Mouse (Mus musculus) heart, embryonic 10.5 days (tissue): ENCODE measurements around the gene Pde8b. TPM values are rescaled to one million over a fixed set of nuclear protein-coding genes. Genes with fewer than 3 reads are reported as not detected.
A peak's percentile ranks its signal among the peaks of the same experiment; 100 is the strongest.

Source experiments
- DNase-seq: peaks from one replicate; pipeline ENCODE4 v3.0.0-alpha.2; 2017; ENCODE audit warnings: low spot score
- H3K27ac ChIP-seq: fragments of 300-500 bp; sonication (generic); 2 replicates; pipeline ENCODE4 v1.5.1; 2016; ENCODE audit warnings: mild to moderate bottlenecking
- H3K27me3 ChIP-seq: fragments of 300-500 bp; sonication (generic); 2 replicates; pipeline ENCODE4 v1.6.1; 2016; ENCODE audit warnings: mild to moderate bottlenecking; ENCODE audit not compliant: poor library complexity, insufficient read depth, severe bottlenecking
- H3K36me3 ChIP-seq: fragments of 300-500 bp; sonication (generic); 2 replicates; pipeline ENCODE4 v1.6.1; 2016; ENCODE audit warnings: mild to moderate bottlenecking, moderate library complexity
- H3K4me1 ChIP-seq: fragments of 300-500 bp; sonication (generic); 2 replicates; pipeline ENCODE4 v1.6.1; 2016; ENCODE audit warnings: mild to moderate bottlenecking
- H3K4me3 ChIP-seq: fragments of 300-500 bp; sonication (generic); 2 replicates; pipeline ENCODE4 v1.5.1; 2016; ENCODE audit warnings: mild to moderate bottlenecking, moderate library complexity
- H3K9me3 ChIP-seq: fragments of 300-500 bp; sonication (generic); 2 replicates; pipeline ENCODE4 v1.6.1; 2016; ENCODE audit warnings: mild to moderate bottlenecking, moderate library complexity
- WGBS: fragments of 180-500 bp; shearing (Covaris S2); methylation state at CpG from one replicate; pipeline ENCODE4 v1.1.7; 2016; 5-methylcytosine and 5-hydroxymethylcytosine counted together
- polyA plus RNA-seq: library from polyadenylated mRNA; unstranded; fragments of >200 nt; fragmentation: Nextera tagmentation; extraction: Ambion mirVana; gene quantifications from 2 replicates; pipeline ENCODE4 v1.2.1, GENCODE M21; 2016

Pde8b gene
- 0.63 and 0.93 TPM in 2 replicates for polyA plus RNA-seq

- Histone ChIP-seq H3K27me3 (peaks cover 50% of the 10 kb centered on the region), H3K4me3 (peak within 1 kb of the TSS; percentile 57), H3K27ac (no peak within 1 kb of the TSS), H3K4me1 (peaks cover 7% of the 10 kb centered on the region), H3K36me3 (no peaks in the 10 kb centered on the region), H3K9me3 (no peaks in the 10 kb centered on the region)
- 4% methylated on average over 37 of the region's 37 CpGs for WGBS
- no peak for DNase-seq
Measured at GRCm38 (mm10) chr13:95249511-95250456, at the start of gene Pde8b. TSS of gene Pde8b (minus strand) at chr13:95250336.

DNA sequence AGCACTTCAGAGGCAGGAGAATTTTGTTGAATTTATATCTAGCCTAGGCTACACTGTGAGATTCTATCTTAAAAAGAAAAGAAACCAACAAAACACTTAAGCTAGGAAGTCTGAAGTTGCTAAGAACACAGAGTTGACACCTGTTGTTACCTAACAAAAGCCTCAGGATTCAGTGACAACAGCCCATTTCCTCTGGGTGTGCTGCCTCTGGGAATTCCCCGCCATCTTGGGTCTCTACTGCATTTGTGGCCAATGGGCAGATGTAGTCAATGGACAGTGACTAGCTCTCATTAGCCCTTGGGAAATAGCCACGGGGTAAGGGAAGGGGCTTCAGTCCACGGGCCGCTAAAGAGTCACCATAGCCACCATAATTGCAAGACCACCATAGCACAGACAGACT is 41.8 kb upstream of the Pde8b start:
- WGBS, result 77% methylated on average over 4 of the region's 4 CpGs
- DNase-seq, result no peak

DNA sequence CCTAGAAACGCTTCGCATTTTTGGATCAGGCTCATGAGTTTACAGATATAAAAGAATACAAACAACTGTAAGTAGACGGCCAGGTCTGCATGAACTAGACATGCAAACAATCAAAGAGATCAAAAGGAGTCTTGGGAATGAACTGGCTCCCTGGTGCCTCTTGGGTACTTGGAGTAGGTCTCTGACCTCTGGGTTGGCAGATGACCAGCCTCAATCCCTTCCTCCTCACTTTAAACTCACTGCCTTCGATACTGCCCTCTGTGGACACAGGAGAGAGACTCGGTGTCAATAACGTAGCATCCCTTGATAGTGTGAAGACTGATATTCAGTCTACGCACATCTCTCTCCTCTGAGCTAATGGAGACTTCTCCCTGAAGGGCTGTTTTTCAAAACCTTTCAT is 37.9 kb upstream of the Pde8b start:
- no peak for DNase-seq
- 76% methylated on average over 7 of the region's 7 CpGs for WGBS
- Histone ChIP-seq H3K4me1 (no peaks in the 10 kb centered on the region), H3K27ac (no peak overlapping the region), H3K9me3 (no peaks in the 10 kb centered on the region), H3K36me3 (no peaks in the 10 kb centered on the region), H3K4me3 (no peak overlapping the region), H3K27me3 (no peaks in the 10 kb centered on the region)

More for the DNA sequence above, 41.8 kb upstream of the Pde8b start:
- Histone ChIP-seq H3K36me3 (no peaks in the 10 kb centered on the region), H3K4me1 (no peaks in the 10 kb centered on the region), H3K27me3 (no peaks in the 10 kb centered on the region), H3K9me3 (no peaks in the 10 kb centered on the region), H3K4me3 (no peak overlapping the region), H3K27ac (no peak overlapping the region)

- H3K36me3 ChIP-seq, result no peaks in the 10 kb centered on the region
- no peaks in the 10 kb centered on the region for H3K27me3 ChIP-seq
- H3K4me3 ChIP-seq, result no peak overlapping the region
- no peaks in the 10 kb centered on the region for H3K9me3 ChIP-seq
- no peaks in the 10 kb centered on the region for H3K4me1 ChIP-seq
- DNase-seq, result peak; percentile 82
- 9% methylated on average over 7 of the region's 7 CpGs for WGBS
- H3K27ac ChIP-seq, result no peak overlapping the region
Measured at GRCm38 (mm10) chr13:95286989-95287388, 36.9 kb upstream of the Pde8b start.

- Histone ChIP-seq H3K27me3 (no peaks in the 10 kb centered on the region), H3K9me3 (no peaks in the 10 kb centered on the region), H3K4me1 (0 out of 2 replicates have a peak, but pooled peaks cover 4% of the 10 kb centered on the region), H3K4me3 (no peak overlapping the region), H3K36me3 (no peaks in the 10 kb centered on the region), H3K27ac (no peak overlapping the region)
- WGBS, result 42% methylated on average over 6 of the region's 7 CpGs
- DNase-seq, result no peak
Measured at GRCm38 (mm10) chr13:95281740-95282673, 31.9 kb upstream of the Pde8b start.

GRCm38 (mm10) chr13:95278426-95279025 is 28.4 kb upstream of the Pde8b start:
- no peaks in the 10 kb centered on the region for H3K9me3 ChIP-seq
- H3K27me3 ChIP-seq, result no peaks in the 10 kb centered on the region
- H3K36me3 ChIP-seq, result no peaks in the 10 kb centered on the region
- WGBS, result 81% methylated on average over 4 of the region's 4 CpGs
- DNase-seq, result no peak
- H3K27ac ChIP-seq, result no peak overlapping the region
- peaks cover 8% of the 10 kb centered on the region; the same call in 1 of the 2 replicates for H3K4me1 ChIP-seq
- no peak overlapping the region for H3K4me3 ChIP-seq

- WGBS, result 61% methylated on average over 5 of the region's 5 CpGs
Measured at GRCm38 (mm10) chr13:95264691-95265090, 14.6 kb upstream of the Pde8b start.

DNA sequence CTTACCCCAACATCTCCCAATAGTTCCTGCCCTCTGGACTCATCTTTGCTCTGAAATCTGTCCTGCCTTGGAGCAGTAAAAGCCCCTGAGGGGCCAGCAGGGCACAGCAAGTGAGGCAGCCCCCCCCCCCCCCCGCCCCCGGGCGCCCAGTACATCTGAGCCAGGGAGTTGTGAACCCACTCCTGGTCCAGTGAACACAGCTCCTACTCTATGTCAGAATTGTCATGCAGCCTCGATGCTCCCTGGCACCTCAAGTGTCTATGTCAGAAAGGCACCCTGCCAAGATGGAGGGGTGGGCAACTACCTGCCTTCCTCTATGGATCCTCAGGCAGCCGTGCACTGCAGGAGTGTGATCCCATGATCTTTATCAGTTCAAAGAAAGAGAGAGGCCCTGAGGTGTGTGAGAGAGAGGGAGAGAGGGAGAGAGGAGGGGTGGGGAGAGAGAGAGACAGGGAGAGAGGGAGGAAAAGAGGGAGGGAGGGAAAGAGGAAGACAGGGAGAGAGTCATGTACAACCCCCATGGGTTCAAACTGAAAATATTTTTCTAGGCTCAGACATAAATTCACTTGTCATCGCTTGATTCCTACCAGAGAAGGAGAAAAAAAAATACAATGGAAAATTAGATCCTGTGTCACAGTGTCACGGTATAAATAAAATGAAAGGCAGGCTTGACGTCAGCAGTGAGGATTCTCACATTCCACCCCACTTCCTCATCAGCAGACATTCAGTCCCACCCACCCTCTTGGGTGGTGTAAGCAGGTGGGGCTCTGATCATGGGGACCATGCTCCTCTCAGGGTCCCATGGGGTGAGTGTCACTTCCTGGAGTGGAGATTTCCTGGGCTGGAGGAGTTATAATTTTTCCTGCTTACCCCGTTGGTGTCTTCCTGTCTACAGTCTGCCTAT is 11.0 kb upstream of the Pde8b start:
- 54% methylated on average over 8 of the region's 9 CpGs for WGBS
- Histone ChIP-seq H3K27me3 (peaks cover 12% of the 10 kb centered on the region; the same call in 1 of the 2 replicates), H3K4me1 (peaks cover 10% of the 10 kb centered on the region), H3K36me3 (no peaks in the 10 kb centered on the region), H3K4me3 (no peak overlapping the region), H3K27ac (no peak overlapping the region), H3K9me3 (no peaks in the 10 kb centered on the region)
- no peak for DNase-seq

More at GRCm38 (mm10) chr13:95264691-95265090, 14.6 kb upstream of the Pde8b start:
- no peak for DNase-seq
- Histone ChIP-seq H3K27me3 (peaks cover 6% of the 10 kb centered on the region; the same call in 1 of the 2 replicates), H3K36me3 (no peaks in the 10 kb centered on the region), H3K4me3 (no peak overlapping the region), H3K4me1 (peaks cover 10% of the 10 kb centered on the region), H3K27ac (no peak overlapping the region), H3K9me3 (no peaks in the 10 kb centered on the region)

- peaks cover 8% of the 10 kb centered on the region; the same call in 1 of the 2 replicates for H3K27me3 ChIP-seq
- 13% methylated on average over 1 of the region's 1 CpGs for WGBS
- no peak overlapping the region for H3K27ac ChIP-seq
- no peaks in the 10 kb centered on the region for H3K36me3 ChIP-seq
- DNase-seq, result no peak
- peaks cover 10% of the 10 kb centered on the region for H3K4me1 ChIP-seq
- no peaks in the 10 kb centered on the region for H3K9me3 ChIP-seq
- no peak overlapping the region for H3K4me3 ChIP-seq
Measured at GRCm38 (mm10) chr13:95260391-95260790, 10.3 kb upstream of the Pde8b start.

DNA sequence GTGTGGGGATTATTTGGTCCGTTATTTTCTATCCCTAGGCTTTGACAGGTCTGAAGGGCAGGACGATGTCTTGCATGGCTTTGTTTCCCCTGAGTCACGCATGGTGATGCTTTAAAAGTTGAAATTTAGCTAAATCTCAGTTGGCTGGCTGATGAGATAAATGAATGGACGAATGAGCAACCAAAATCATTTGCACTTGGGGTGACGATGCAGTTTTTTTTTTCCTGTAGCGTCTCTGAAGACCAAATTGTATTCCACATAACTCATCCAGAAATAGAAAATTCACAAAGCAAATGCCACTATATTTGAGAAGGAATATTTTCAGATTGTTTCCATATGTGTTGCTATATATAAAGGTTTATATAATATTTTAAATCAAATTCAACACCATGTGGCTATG is 6.9 kb upstream of the Pde8b start:
- H3K4me1 ChIP-seq, result peaks cover 10% of the 10 kb centered on the region
- no peaks in the 10 kb centered on the region for H3K36me3 ChIP-seq
- 79% methylated on average over 6 of the region's 6 CpGs for whole genome bisulfite sequencing
- H3K9me3 ChIP-seq, result no peaks in the 10 kb centered on the region
- H3K4me3 ChIP-seq, result no peak overlapping the region
- DNase-seq, result no peak
- peaks cover 12% of the 10 kb centered on the region for H3K27me3 ChIP-seq
- H3K27ac ChIP-seq, result no peak overlapping the region

DNA sequence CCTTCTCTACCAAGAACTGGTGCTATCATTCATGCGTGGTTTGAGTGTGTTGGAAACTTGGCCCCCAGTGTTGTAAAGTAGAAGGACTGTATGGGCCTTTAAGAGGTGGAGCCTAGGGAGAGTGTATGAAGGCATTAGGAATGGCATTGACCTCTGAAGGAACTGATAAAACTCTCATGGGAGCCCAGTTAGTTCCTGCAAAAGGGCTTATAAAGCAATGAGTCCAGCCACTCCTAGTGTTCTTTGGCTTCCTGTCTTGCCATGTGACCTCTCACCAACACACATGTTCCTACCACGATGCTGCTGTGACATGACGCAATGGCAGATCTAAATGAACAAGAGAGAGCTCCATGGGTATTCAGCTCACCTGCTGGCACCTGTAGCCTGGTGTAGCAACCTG is 4.9 kb upstream of the Pde8b start:
- WGBS, result 75% methylated on average over 3 of the region's 3 CpGs
- no peak overlapping the region for H3K4me3 ChIP-seq
- peaks cover 32% of the 10 kb centered on the region for H3K27me3 ChIP-seq
- no peak for DNase-seq
- H3K4me1 ChIP-seq, result peaks cover 2% of the 10 kb centered on the region
- no peaks in the 10 kb centered on the region for H3K36me3 ChIP-seq
- no peaks in the 10 kb centered on the region for H3K9me3 ChIP-seq
- H3K27ac ChIP-seq, result no peak overlapping the region

DNA sequence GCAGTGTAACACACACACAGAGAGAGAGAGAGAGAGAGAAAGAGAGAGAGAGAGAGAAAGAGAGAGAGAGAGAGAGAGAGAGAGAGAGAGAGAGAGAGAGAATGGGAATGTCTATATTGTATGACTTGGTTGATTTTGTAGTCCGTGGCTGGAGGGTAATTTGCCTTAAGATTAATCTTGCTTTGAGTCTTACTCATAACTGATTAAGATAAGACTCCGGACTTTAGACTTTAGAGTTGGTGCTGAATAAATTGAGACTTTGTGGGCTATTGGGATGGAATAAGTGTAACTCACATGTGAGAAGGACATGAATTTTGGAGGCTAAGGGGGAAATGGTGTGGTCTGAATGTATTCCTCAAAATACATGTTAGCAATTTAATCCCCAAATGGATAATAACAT is 7.1 kb downstream of the Pde8b start:
- Histone ChIP-seq H3K9me3 (no peaks in the 10 kb centered on the region), H3K36me3 (no peaks in the 10 kb centered on the region), H3K27ac (no peak overlapping the region), H3K4me1 (no peaks in the 10 kb centered on the region), H3K4me3 (no peak overlapping the region), H3K27me3 (peaks cover 9% of the 10 kb centered on the region)
- no peak for DNase-seq
- 63% methylated on average over 2 of the region's 2 CpGs for WGBS
